Mouse (Mus musculus): ENCODE measurements around the gene Trim15.

Gene Trim15

DNA sequence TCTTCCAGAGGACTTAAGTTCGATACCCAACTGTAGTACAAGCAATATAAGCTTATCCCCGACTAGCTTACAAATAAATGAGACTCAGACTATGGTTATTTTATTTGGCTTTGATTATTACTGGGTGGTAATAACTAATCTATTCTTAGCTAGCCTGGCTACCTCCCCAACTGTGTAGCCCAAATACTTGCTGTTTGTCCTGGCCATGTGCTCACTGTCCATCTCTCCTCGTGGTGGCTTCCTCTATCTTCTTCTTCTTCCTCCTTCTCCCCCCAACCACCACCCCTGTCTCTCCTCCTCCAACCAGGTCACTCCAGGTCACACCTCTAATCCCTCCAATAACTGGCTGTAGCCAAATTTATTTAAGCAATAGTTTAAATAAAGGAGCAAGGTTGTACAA is 36.5 kb downstream of the Trim15 start:
- no peak for DNase-seq (ENCODE audit: low read depth, low spot score)

DNA sequence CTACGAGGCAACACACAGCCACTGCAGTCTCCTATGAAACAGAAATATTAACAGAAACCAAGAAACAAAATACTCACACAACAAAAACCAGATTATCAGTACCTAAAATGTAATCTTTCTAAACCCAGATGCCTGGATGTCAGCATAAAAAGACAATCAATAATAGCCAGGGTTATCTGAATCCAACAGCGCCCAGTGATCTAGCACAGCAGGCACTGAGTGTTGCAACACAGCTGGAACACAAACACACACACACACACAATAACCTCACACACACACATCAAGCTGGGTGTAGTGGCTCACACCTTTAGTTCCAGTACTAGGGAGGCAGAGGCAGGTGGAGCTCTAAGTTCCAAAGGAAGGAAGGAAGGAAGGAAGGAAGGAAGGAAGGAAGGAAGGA is 38.5 kb downstream of the Trim15 start:
- no peak for DNase-seq (ENCODE audit: low read depth, low spot score)

GRCm38 (mm10) chr17:36826002-36826401 is 41.0 kb downstream of the Trim15 start:
- peak; percentile 59 for DNase-seq (ENCODE audit: low read depth, low spot score)

GRCm38 (mm10) chr17:36825525-36825924 is 41.5 kb downstream of the Trim15 start:
- DNase-seq (ENCODE audit: low read depth, low spot score) = peak; percentile 25

DNA sequence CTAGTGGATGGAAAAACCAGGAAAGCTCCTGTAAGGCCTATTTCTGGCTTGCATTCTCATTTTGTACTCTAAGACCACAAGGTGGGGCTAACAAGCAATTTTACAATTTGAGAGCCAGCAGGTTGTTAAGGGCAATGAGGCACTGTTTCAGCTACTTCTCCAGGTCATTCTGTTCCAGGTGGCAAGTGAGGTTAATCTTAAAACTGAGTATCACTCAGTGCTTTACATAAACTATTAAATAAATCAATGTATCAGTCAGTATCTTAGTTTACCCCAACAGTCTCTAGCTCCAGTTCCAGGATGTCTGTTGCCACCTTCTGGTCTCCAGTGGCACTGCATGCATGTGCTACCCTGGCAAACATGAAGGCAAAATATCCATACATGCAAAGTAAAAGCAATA is 43.0 kb downstream of the Trim15 start:
- DNase-seq (ENCODE audit: low read depth, low spot score) = peak; percentile 67

GRCm38 (mm10) chr17:36811871-36812270 is 55.1 kb downstream of the Trim15 start, which contains the start of gene H2-M10.6:
Gene H2-M10.6, plus strand, starts transcription at chr17:36812171.
- DNase-seq (ENCODE audit: low read depth, low spot score) = no peak

Measured in 3T3-L1 (cell line).